32 mouse cellular contexts compared by ENCODE assay signal in the genomic region with DNA sequence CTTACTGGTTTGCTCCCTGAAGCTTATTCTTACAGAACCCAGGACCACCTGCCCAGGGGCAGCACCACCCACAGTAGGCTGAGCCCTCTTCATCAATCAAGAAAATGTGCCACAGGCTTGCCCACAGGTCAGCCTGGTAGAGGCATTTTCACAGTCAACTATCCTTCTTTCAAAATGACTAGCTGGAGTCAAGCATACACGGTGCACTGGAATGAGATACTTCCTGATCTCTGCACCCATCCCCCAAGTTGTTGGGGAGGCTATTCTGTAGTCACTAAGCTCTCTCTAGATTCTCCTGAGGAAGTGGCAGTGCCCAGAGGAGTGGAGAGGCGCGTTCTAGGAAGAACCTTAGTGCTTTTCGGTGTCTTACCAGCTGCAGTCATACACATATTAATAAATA. TPM values are rescaled to one million over a fixed set of nuclear protein-coding genes. Genes with fewer than 3 reads are reported as not detected.
"Had no signal": no experiment of that assay in that cellular context is flagged by ENCODE, and none has a peak within 500 bp of the region (broad histone marks: within the 10 kb centered on the region; RNA-seq: fewer than 3 reads in every experiment).

No protein-coding gene starts in this region.

- ATAC-seq: hindbrain, postnatal 0 days; intestine, embryonic 16.5 days; liver, embryonic 12.5 days had no signal

- DNase-seq: gastrocnemius, adult 2 months; gastrocnemius, postnatal 10 days; gastrocnemius, postnatal 25 days; heart, adult 2 months; heart, postnatal 36 days; kidney, adult 11 months; kidney, adult 2 months; kidney, adult 9 months; kidney, postnatal 14 days; kidney, postnatal 36 days; layer of hippocampus, adult 9-11 months; left cerebral cortex, postnatal 4 days had no signal

- H3K27ac ChIP-seq: gastrocnemius, adult 2 months; heart, adult 2 months; heart, embryonic 13.5 days; heart, embryonic 15.5 days; hindbrain, embryonic 13.5 days; hindbrain, embryonic 15.5 days; hindbrain, postnatal 0 days; kidney, embryonic 15.5 days; kidney, postnatal 0 days; left cerebral cortex, adult 2 months; limb, embryonic 13.5 days; limb, embryonic 15.5 days; liver, embryonic 12.5 days had no signal

- H3K27me3 ChIP-seq: heart, embryonic 13.5 days; heart, embryonic 15.5 days; hindbrain, embryonic 15.5 days; kidney, embryonic 15.5 days; limb, embryonic 13.5 days; limb, embryonic 15.5 days; liver, embryonic 12.5 days had no signal

- H3K4me2 ChIP-seq: heart, embryonic 11.5 days; heart, embryonic 13.5 days; heart, embryonic 15.5 days; hindbrain, embryonic 13.5 days; hindbrain, embryonic 15.5 days; kidney, embryonic 15.5 days; limb, embryonic 13.5 days; limb, embryonic 15.5 days; liver, embryonic 12.5 days had no signal

- H3K4me1 ChIP-seq: heart, embryonic 13.5 days; heart, embryonic 15.5 days; hindbrain, embryonic 13.5 days; hindbrain, embryonic 15.5 days; kidney, embryonic 15.5 days; limb, embryonic 13.5 days; limb, embryonic 15.5 days had no signal

- H3K9me3 ChIP-seq: heart, embryonic 15.5 days; hindbrain, embryonic 13.5 days; hindbrain, embryonic 15.5 days; kidney, embryonic 15.5 days; limb, embryonic 13.5 days; limb, embryonic 15.5 days; liver, embryonic 12.5 days had no signal

- H3K9ac ChIP-seq: heart, embryonic 13.5 days; heart, embryonic 15.5 days; hindbrain, embryonic 13.5 days; hindbrain, embryonic 15.5 days; kidney, embryonic 15.5 days; limb, embryonic 13.5 days; limb, embryonic 15.5 days; liver, embryonic 12.5 days had no signal

- H3K36me3 ChIP-seq: heart, embryonic 15.5 days; hindbrain, embryonic 15.5 days; limb, embryonic 13.5 days; limb, embryonic 15.5 days had no signal

- H3K4me3 ChIP-seq: gastrocnemius, adult 2 months; heart, adult 2 months; heart, embryonic 13.5 days; heart, embryonic 15.5 days; hindbrain, embryonic 13.5 days; hindbrain, embryonic 15.5 days; kidney, embryonic 15.5 days; left cerebral cortex, adult 2 months; limb, embryonic 13.5 days; limb, embryonic 15.5 days; liver, embryonic 12.5 days had no signal

RNA-seq across cellular contexts. Expression of a gene that starts 54.1 kb away (rescaled TPM):
- total RNA-seq: gastrocnemius, adult 2 months; gastrocnemius, postnatal 25 days; gastrocnemius, postnatal 4 days; granulocyte monocyte progenitor cell, adult 5-6 weeks; heart, adult 2 months; heart, postnatal 36 days; hematopoietic stem cell, adult 5-6 weeks; left cerebral cortex, postnatal 4 days; liver, adult 2 months had no signal
- polyA plus RNA-seq: heart, adult 2 months; heart, embryonic 11.5 days; heart, embryonic 13.5 days; heart, embryonic 15.5 days; heart, postnatal 0 days; intestine, embryonic 14.5 days; intestine, embryonic 16.5 days; kidney, adult 2 months; kidney, embryonic 15.5 days; kidney, postnatal 0 days; large intestine, adult 2 months; liver, adult 2 months; liver, embryonic 12.5 days had no signal
